Comparison of ENCODE assay signal across 7 mouse cellular contexts in the genomic region with DNA sequence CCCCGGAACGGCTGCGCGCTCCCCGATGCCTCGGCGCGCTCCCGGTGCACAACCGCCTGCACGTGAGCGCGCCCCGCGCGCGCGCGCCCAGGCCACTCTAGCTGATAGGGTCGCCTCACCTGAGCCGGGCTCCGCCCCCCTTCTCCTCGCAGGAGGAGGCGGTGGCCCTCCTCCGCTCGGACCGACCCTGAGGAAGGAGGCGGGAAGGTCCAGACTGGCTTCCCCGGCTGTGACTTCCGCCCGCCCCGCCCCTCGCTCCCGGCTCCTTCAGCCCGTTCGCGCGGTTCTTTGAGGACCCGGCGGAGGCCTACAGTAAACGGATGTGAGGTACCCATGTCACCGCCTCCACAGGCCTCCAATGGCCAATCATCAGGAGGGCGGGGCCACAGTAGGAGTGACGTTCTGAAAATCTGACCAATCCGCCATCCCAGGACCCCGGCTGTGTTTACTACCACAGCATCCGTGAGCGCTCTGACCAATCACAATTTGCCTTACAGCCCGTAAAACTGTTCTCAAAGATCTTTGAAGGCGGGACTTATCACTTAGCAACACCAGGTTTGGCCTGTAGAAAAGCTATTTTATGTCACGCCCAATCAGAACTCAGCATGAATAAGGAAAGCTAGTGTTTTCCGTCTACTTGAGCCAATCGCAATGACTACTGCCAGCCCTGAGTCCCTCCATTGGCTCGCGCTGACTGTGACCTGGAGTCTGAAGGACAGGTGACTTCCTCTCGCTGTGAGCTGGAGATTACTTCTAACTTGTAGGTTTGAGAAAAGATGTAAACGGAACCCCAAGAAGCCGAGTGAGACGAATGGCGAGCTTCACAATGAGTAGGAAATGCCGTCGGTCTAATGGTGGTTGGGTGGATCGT. TPM values are rescaled to one million over a fixed set of nuclear protein-coding genes. Genes with fewer than 3 reads are reported as not detected.
DNase-seq lines count a peak whose midpoint lies in the region; ATAC-seq lines count a peak whose summit lies in the region.

Gene Zbtb5, minus strand, starts transcription at position 308 of the 871 bp plus-strand sequence.

- WGBS in embryonic facial prominence, embryonic 12.5 days = under 1% methylated on average over 62 of the region's 63 CpGs
- under 1% methylated on average over 62 of the region's 63 CpGs for WGBS in limb, embryonic 11.5 days
- under 1% methylated on average over 62 of the region's 63 CpGs for WGBS in midbrain, embryonic 14.5 days

- ATAC-seq in embryonic facial prominence, embryonic 12.5 days (ENCODE audit: insufficient number of reproducible peaks, insufficient read depth, low FRiP score, low TSS enrichment) = peak; percentile 98
- ATAC-seq in limb, embryonic 11.5 days (ENCODE audit: insufficient number of reproducible peaks, low FRiP score, low TSS enrichment, low read depth) = peak; percentile 99
- peak; percentile 100 for ATAC-seq in midbrain, embryonic 14.5 days (ENCODE audit: low FRiP score, low TSS enrichment)

- H3K4me3 ChIP-seq in embryonic facial prominence, embryonic 12.5 days = peak within 1 kb of the TSS; percentile 76
- peak within 1 kb of the TSS; percentile 80 for H3K4me3 ChIP-seq in limb, embryonic 11.5 days (ENCODE audit: low read depth, low read length)
- peak within 1 kb of the TSS; percentile 83 for H3K4me3 ChIP-seq in midbrain, embryonic 14.5 days (replicated peaks; ENCODE audit: low read depth, low read length)

- H3K9me3 ChIP-seq in embryonic facial prominence, embryonic 12.5 days = no peaks in the 10 kb centered on the region
- H3K9me3 ChIP-seq in limb, embryonic 11.5 days (ENCODE audit: control insufficient read depth, low read length) = no peaks in the 10 kb centered on the region
- H3K9me3 ChIP-seq in midbrain, embryonic 14.5 days (ENCODE audit: control insufficient read depth, low read length) = no peaks in the 10 kb centered on the region

- H3K27me3 ChIP-seq in embryonic facial prominence, embryonic 12.5 days = no peaks in the 10 kb centered on the region
- H3K27me3 ChIP-seq in limb, embryonic 11.5 days (ENCODE audit: control insufficient read depth, insufficient read depth, low read length) = no peaks in the 10 kb centered on the region
- no peaks in the 10 kb centered on the region for H3K27me3 ChIP-seq in midbrain, embryonic 14.5 days (ENCODE audit: control insufficient read depth, insufficient read depth, low read length)

- peak within 1 kb of the TSS; percentile 75 for H3K4me2 ChIP-seq in embryonic facial prominence, embryonic 12.5 days (replicated peaks)
- H3K4me2 ChIP-seq in limb, embryonic 11.5 days (ENCODE audit: low read depth, severe bottlenecking) = peak within 1 kb of the TSS; percentile 57
- H3K4me2 ChIP-seq in midbrain, embryonic 14.5 days (ENCODE audit: low read length) = peak within 1 kb of the TSS; percentile 80

- peak within 1 kb of the TSS; percentile 97 for H3K27ac ChIP-seq in embryonic facial prominence, embryonic 12.5 days
- H3K27ac ChIP-seq in limb, embryonic 11.5 days (replicated peaks; ENCODE audit: low read depth, low read length) = peak within 1 kb of the TSS; percentile 94
- H3K27ac ChIP-seq in midbrain, embryonic 14.5 days (replicated peaks; ENCODE audit: low read depth, low read length) = peak within 1 kb of the TSS; percentile 95

- peak within 1 kb of the TSS; percentile 82 for H3K9ac ChIP-seq in embryonic facial prominence, embryonic 12.5 days
- H3K9ac ChIP-seq in limb, embryonic 11.5 days (ENCODE audit: low read length) = peak within 1 kb of the TSS; percentile 87
- H3K9ac ChIP-seq in midbrain, embryonic 14.5 days (replicated peaks; ENCODE audit: low read length) = peak within 1 kb of the TSS; percentile 80

- peak; percentile 95 for DNase-seq in adrenal gland, postnatal 25 days
- peak; percentile 100 for DNase-seq in heart, adult 11 months
- peak; percentile 99 for DNase-seq in kidney, adult 18-20 months
- peak; percentile 99 for DNase-seq in limb, embryonic 11.5 days (ENCODE audit: low spot score)
- peak; percentile 100 for DNase-seq in midbrain, embryonic 14.5 days
- DNase-seq in spleen, adult 18-20 months = peak; percentile 94 to 99

- peaks cover 19% of the 10 kb centered on the region for H3K4me1 ChIP-seq in embryonic facial prominence, embryonic 12.5 days
- peaks cover 6% of the 10 kb centered on the region for H3K4me1 ChIP-seq in limb, embryonic 11.5 days (ENCODE audit: control insufficient read depth, insufficient read depth, low read length)
- H3K4me1 ChIP-seq in midbrain, embryonic 14.5 days (ENCODE audit: control insufficient read depth, insufficient read depth, low read length) = peaks cover 20% of the 10 kb centered on the region

- H3K36me3 ChIP-seq in embryonic facial prominence, embryonic 12.5 days = no peaks in the 10 kb centered on the region
- no peaks in the 10 kb centered on the region for H3K36me3 ChIP-seq in limb, embryonic 11.5 days (ENCODE audit: control insufficient read depth, insufficient read depth, low read length)
- H3K36me3 ChIP-seq in midbrain, embryonic 14.5 days (ENCODE audit: control insufficient read depth, insufficient read depth, low read length) = no peaks in the 10 kb centered on the region

RNA-seq across cellular contexts. Expression of gene Zbtb5, which starts in this region (rescaled TPM):
- 12.8 and 15.3 TPM in 2 replicates for total RNA-seq in adrenal gland, postnatal 25 days (2021)
- polyA plus RNA-seq in embryonic facial prominence, embryonic 12.5 days (2016; fragmentation: Nextera tagmentation; extraction: Ambion mirVana) = 38.7 TPM in 2 replicates
- 41.1 and 41.8 TPM in 2 replicates for polyA plus RNA-seq in limb, embryonic 11.5 days (2014; fragmentation: Nextera tagmentation; extraction: Ambion mirVana)
- 45.7 and 55.5 TPM in 2 replicates for polyA plus RNA-seq in midbrain, embryonic 14.5 days (2014; fragmentation: Nextera tagmentation; extraction: Ambion mirVana)

Comparison
In these comparisons a context has a peak if more than half of its experiments do, and no peak if none do; other contexts are left out.
1. Peak in every context shown above with its lines: DNase-seq, ATAC-seq, H3K4me3 ChIP-seq and H3K27ac ChIP-seq.